Mouse (Mus musculus) MEL (cell line): ENCODE results near the gene Wwc2.

ENCODE experiments used
- BHLHE40 ChIP-seq: IDR thresholded peaks from 2 replicates; pipeline ENCODE4 v1.6.1; 2012; ENCODE audit warnings: low read depth, mild to moderate bottlenecking, inconsistent platforms, low read length, improper control_type of control experiment, borderline replicate concordance
- CTCF ChIP-seq, 3 experiments: IDR thresholded peaks in 2 of 3; conservative IDR thresholded peaks in 1 of 3; 2 replicates each; pipeline ENCODE4 v1.5.1; 2011 to 2012; ENCODE audit warnings: low read length in 3 of 3, low read depth in 2 of 3, mild to moderate bottlenecking in 2 of 3, improper control_type of control experiment in 1 of 3, inconsistent platforms in 1 of 3, mixed read lengths in 1 of 3, moderate library complexity in 1 of 3; ENCODE audit not compliant: control insufficient read depth in 1 of 3, insufficient read depth in 1 of 3, poor library complexity in 1 of 3, severe bottlenecking in 1 of 3
- POLR2A ChIP-seq, 2 experiments: IDR thresholded peaks; 2 replicates each; pipeline ENCODE4 v1.6.1; 2011 to 2012; ENCODE audit warnings: low read length in 2 of 2, mild to moderate bottlenecking in 2 of 2, control low read depth in 1 of 2, improper control_type of control experiment in 1 of 2, low read depth in 1 of 2, moderate library complexity in 1 of 2; ENCODE audit not compliant: control insufficient read depth in 1 of 2, insufficient read depth in 1 of 2, poor library complexity in 1 of 2

- TF ChIP-seq CTCF (IDR thresholded peaks at IDR 0.05 in 2 of 3, conservative IDR thresholded peaks at IDR 0.05 in 1 of 3; ENCODE audit: control insufficient read depth in 1 of 3, insufficient read depth in 1 of 3, low read depth in 2 of 3, low read length in 3 of 3, poor library complexity in 1 of 3, severe bottlenecking in 1 of 3) (no peak), POLR2A (IDR thresholded peaks at IDR 0.05; ENCODE audit: control insufficient read depth in 1 of 2, insufficient read depth in 1 of 2, low read depth in 1 of 2, low read length in 2 of 2, poor library complexity in 1 of 2) (no peak), BHLHE40 (no peak)
These were observed 83.7 kb downstream of the Wwc2 start for GRCm38 (mm10) chr8:47907056-47907455.
